Mouse (Mus musculus) embryonic facial prominence, embryonic 11.5 days (tissue): ENCODE results near the gene Htt. TPM values are rescaled to one million over a fixed set of nuclear protein-coding genes. Genes with fewer than 3 reads are reported as not detected.

Experiments
- ATAC-seq: fragments of 200-750 bp; cut with Nextera tagmentation; replicated peaks from 2 replicates; pipeline ENCODE4 v1.8.0; 2017; ENCODE audit warnings: low read depth; ENCODE audit not compliant: insufficient number of reproducible peaks, low FRiP score, low TSS enrichment
- DNase-seq: peaks from one replicate; pipeline ENCODE4 v3.0.0-alpha.2; 2015; ENCODE audit warnings: low spot score
- H3K27ac ChIP-seq: fragments of 300-500 bp; sonication (generic); replicated peaks from 2 replicates; pipeline ENCODE4 v1.5.1; 2014; ENCODE audit warnings: mild to moderate bottlenecking, low read depth, low read length, control low read depth
- H3K27me3 ChIP-seq: fragments of 300-500 bp; sonication (generic); 2 replicates; pipeline ENCODE4 v1.6.1; 2014; ENCODE audit warnings: mild to moderate bottlenecking, low read length, moderate library complexity, mixed read lengths; ENCODE audit not compliant: control insufficient read depth, insufficient read depth
- H3K36me3 ChIP-seq: fragments of 300-500 bp; sonication (generic); replicated peaks from 2 replicates; pipeline ENCODE4 v1.6.1; 2014; ENCODE audit warnings: low read depth, mild to moderate bottlenecking, low read length, moderate library complexity, mixed read lengths; ENCODE audit not compliant: control insufficient read depth, insufficient read depth
- H3K4me1 ChIP-seq: fragments of 300-500 bp; sonication (generic); 2 replicates; pipeline ENCODE4 v1.6.1; 2014; ENCODE audit warnings: low read length, mixed read lengths; ENCODE audit not compliant: control insufficient read depth, insufficient read depth
- H3K4me2 ChIP-seq: fragments of 300-500 bp; sonication (generic); 2 replicates; pipeline ENCODE4 v1.6.1; 2014; ENCODE audit warnings: low read depth, mild to moderate bottlenecking, control low read depth, low read length, moderate library complexity
- H3K4me3 ChIP-seq: fragments of 300-500 bp; sonication (generic); 2 replicates; pipeline ENCODE4 v1.5.1; 2014; ENCODE audit warnings: low read depth, low read length, control low read depth
- H3K9ac ChIP-seq: fragments of 300-500 bp; sonication (generic); replicated peaks from 2 replicates; pipeline ENCODE4 v1.6.1; 2014; ENCODE audit warnings: mild to moderate bottlenecking, control low read depth, low read length
- H3K9me3 ChIP-seq: fragments of 300-500 bp; sonication (generic); replicated peaks from 2 replicates; pipeline ENCODE4 v1.6.1; 2016; ENCODE audit warnings: mild to moderate bottlenecking, low read length, inconsistent platforms, mixed read lengths; ENCODE audit not compliant: control insufficient read depth
- WGBS: fragments of 180-500 bp; shearing (Covaris S2); extraction: QIAGEN DNeasy Blood & Tissue Kit; methylation state at CpG from one replicate; pipeline ENCODE4 v1.1.7; 2014; 5-methylcytosine and 5-hydroxymethylcytosine counted together
- polyA plus RNA-seq: library from polyadenylated mRNA; unstranded; fragments of >200 nt; fragmentation: Nextera tagmentation; extraction: Ambion mirVana; gene quantifications from 2 replicates; pipeline ENCODE4 v1.2.1, GENCODE M21; 2014

The Htt gene
- polyA plus RNA-seq, 1 experiment from 2014 or later = 11.3 TPM

GRCm38 (mm10) chr5:34909634-34910503, 148.3 kb downstream of the Htt start:
- no peak overlapping the region for H3K27ac ChIP-seq

GRCm38 (mm10) chr5:34910504-34910815, 148.9 kb downstream of the Htt start:
- ATAC-seq (no peak), DNase-seq (no peak)
- Histone ChIP-seq H3K27me3 (no peaks in the 10 kb centered on the region), H3K9ac (no peak overlapping the region), H3K27ac (no peak overlapping the region), H3K36me3 (peaks cover 4% of the 10 kb centered on the region; the same call in 1 of the 2 replicates), H3K4me3 (no peak overlapping the region), H3K9me3 (no peaks in the 10 kb centered on the region), H3K4me2 (no peak overlapping the region), H3K4me1 (no peaks in the 10 kb centered on the region)
- 88% methylated on average over 4 of the region's 4 CpGs for WGBS

More at GRCm38 (mm10) chr5:34909634-34910503, 148.3 kb downstream of the Htt start:
- no peaks in the 10 kb centered on the region for H3K4me1 ChIP-seq
- H3K4me3 ChIP-seq = no peak overlapping the region
- H3K4me2 ChIP-seq = no peak overlapping the region
- H3K36me3 ChIP-seq = peaks cover 4% of the 10 kb centered on the region; the same call in 1 of the 2 replicates
- no peaks in the 10 kb centered on the region for H3K9me3 ChIP-seq
- no peaks in the 10 kb centered on the region for H3K27me3 ChIP-seq
- DNase-seq = no peak
- 96% methylated on average over 1 of the region's 1 CpGs for WGBS
- no peak for ATAC-seq
- H3K9ac ChIP-seq = no peak overlapping the region

- no peak overlapping the region for H3K4me3 ChIP-seq
- H3K9me3 ChIP-seq = no peaks in the 10 kb centered on the region
- no peaks in the 10 kb centered on the region for H3K27me3 ChIP-seq
- no peak overlapping the region for H3K9ac ChIP-seq
- H3K4me1 ChIP-seq = no peaks in the 10 kb centered on the region
- peak; percentile 72 for DNase-seq
- no peak overlapping the region for H3K27ac ChIP-seq
- 36% methylated on average over 1 of the region's 1 CpGs for WGBS
- no peaks in the 10 kb centered on the region for H3K36me3 ChIP-seq
- H3K4me2 ChIP-seq = no peak overlapping the region
- ATAC-seq = no peak; the same call in 1 of the 2 replicates
Observed at GRCm38 (mm10) chr5:34915801-34916200, 154.3 kb downstream of the Htt start.

- no peak for ATAC-seq
- H3K27ac ChIP-seq = no peak overlapping the region
Observed at GRCm38 (mm10) chr5:34917234-34917655, 155.7 kb downstream of the Htt start.

GRCm38 (mm10) chr5:34918785-34919184, 157.2 kb downstream of the Htt start:
- H3K27ac ChIP-seq = no peak overlapping the region
- no peak for ATAC-seq
- no peak overlapping the region for H3K9ac ChIP-seq
- DNase-seq = no peak
- WGBS = 86% methylated on average over 3 of the region's 3 CpGs
- no peaks in the 10 kb centered on the region for H3K27me3 ChIP-seq
- H3K4me1 ChIP-seq = no peaks in the 10 kb centered on the region
- H3K4me3 ChIP-seq = no peak overlapping the region
- H3K4me2 ChIP-seq = no peak overlapping the region
- H3K9me3 ChIP-seq = no peaks in the 10 kb centered on the region
- no peaks in the 10 kb centered on the region; the same call in 1 of the 2 replicates for H3K36me3 ChIP-seq

More at GRCm38 (mm10) chr5:34917234-34917655, 155.7 kb downstream of the Htt start:
- H3K36me3 ChIP-seq = no peaks in the 10 kb centered on the region
- WGBS = 69% methylated on average over 10 of the region's 10 CpGs
- no peaks in the 10 kb centered on the region for H3K4me1 ChIP-seq
- H3K4me3 ChIP-seq = no peak overlapping the region
- no peak overlapping the region; the same call in 1 of the 2 replicates for H3K9ac ChIP-seq
- H3K9me3 ChIP-seq = no peaks in the 10 kb centered on the region
- H3K27me3 ChIP-seq = no peaks in the 10 kb centered on the region
- DNase-seq = peak; percentile 28
- H3K4me2 ChIP-seq = no peak overlapping the region

GRCm38 (mm10) chr5:34922531-34922930, 161.0 kb downstream of the Htt start:
- no peak for DNase-seq

GRCm38 (mm10) chr5:34923920-34924319, 162.4 kb downstream of the Htt start:
- Histone ChIP-seq H3K27me3 (no peaks in the 10 kb centered on the region), H3K4me1 (no peaks in the 10 kb centered on the region), H3K27ac (no peak overlapping the region), H3K4me3 (no peak overlapping the region), H3K36me3 (no peaks in the 10 kb centered on the region; the same call in 1 of the 2 replicates), H3K9ac (no peak overlapping the region), H3K4me2 (no peak overlapping the region), H3K9me3 (no peaks in the 10 kb centered on the region)
- WGBS = 87% methylated on average over 4 of the region's 4 CpGs
- ATAC-seq = no peak
- no peak for DNase-seq

More at GRCm38 (mm10) chr5:34922531-34922930, 161.0 kb downstream of the Htt start:
- 83% methylated on average over 6 of the region's 6 CpGs for WGBS
- Histone ChIP-seq H3K9me3 (no peaks in the 10 kb centered on the region), H3K27me3 (no peaks in the 10 kb centered on the region), H3K4me1 (no peaks in the 10 kb centered on the region), H3K4me3 (no peak overlapping the region), H3K4me2 (no peak overlapping the region), H3K36me3 (no peaks in the 10 kb centered on the region; the same call in 1 of the 2 replicates), H3K9ac (no peak overlapping the region), H3K27ac (no peak overlapping the region)
- ATAC-seq = no peak

- Histone ChIP-seq H3K9me3 (no peaks in the 10 kb centered on the region), H3K36me3 (no peaks in the 10 kb centered on the region; the same call in 1 of the 2 replicates), H3K4me2 (no peak overlapping the region), H3K27ac (no peak overlapping the region), H3K4me1 (no peaks in the 10 kb centered on the region), H3K9ac (no peak overlapping the region), H3K27me3 (no peaks in the 10 kb centered on the region), H3K4me3 (no peak overlapping the region)
- no peak for ATAC-seq
- no peak for DNase-seq
- whole genome bisulfite sequencing = 82% methylated on average over 7 of the region's 7 CpGs
Observed at GRCm38 (mm10) chr5:34924519-34924918, 163.0 kb downstream of the Htt start.
